Mouse (Mus musculus): ENCODE measurements at regions not wholly inside any gene's neighbourhood (a gene's known extent, or its start where the extent isn't known, plus 50 kb on each side); places are given as distances from the start of the nearest gene placed in this dataset.
"Not testable (repeated sequence)": the region's sequence is repeated elsewhere in the genome, so short reads cannot be mapped to it uniquely, and the experiment has no call there.

- WGBS, result 52% methylated on average over 1 of the region's 1 CpGs
- ATAC-seq, result no peak
- H3K9ac ChIP-seq (ENCODE audit: low read depth, low read length), result no peak overlapping the region
These were observed 79.2 kb upstream of the C9orf72 start for GRCm38 (mm10) chr4:35305210-35305609.

GRCm38 (mm10) chr4:35300848-35301247 is 74.9 kb upstream of the C9orf72 start:
- Histone ChIP-seq H3K4me2 (ENCODE audit: low read depth, low read length) (no peak overlapping the region), H3K27ac (ENCODE audit: low read length) (no peak overlapping the region), H3K9ac (ENCODE audit: low read depth, low read length) (no peak overlapping the region), H3K27me3 (replicated peaks; ENCODE audit: control insufficient read depth, insufficient read depth, low read length) (no peaks in the 10 kb centered on the region), H3K9me3 (ENCODE audit: control insufficient read depth, low read length) (no peaks in the 10 kb centered on the region), H3K4me1 (ENCODE audit: control insufficient read depth, insufficient read depth, low read length) (no peaks in the 10 kb centered on the region), H3K4me3 (ENCODE audit: low read length) (no peak overlapping the region), H3K36me3 (ENCODE audit: control insufficient read depth, insufficient read depth, low read length) (no peaks in the 10 kb centered on the region)
- 19% methylated on average over 2 of the region's 2 CpGs for WGBS
- no peak for ATAC-seq

More at GRCm38 (mm10) chr4:35305210-35305609, 79.2 kb upstream of the C9orf72 start:
- no peaks in the 10 kb centered on the region for H3K4me1 ChIP-seq (ENCODE audit: control insufficient read depth, insufficient read depth, low read length)
- no peak overlapping the region for H3K4me3 ChIP-seq (ENCODE audit: low read length)
- H3K27ac ChIP-seq (ENCODE audit: low read length), result no peak overlapping the region
- no peaks in the 10 kb centered on the region for H3K9me3 ChIP-seq (ENCODE audit: control insufficient read depth, low read length)
- H3K4me2 ChIP-seq (ENCODE audit: low read depth, low read length), result no peak overlapping the region
- H3K27me3 ChIP-seq (replicated peaks; ENCODE audit: control insufficient read depth, insufficient read depth, low read length), result no peaks in the 10 kb centered on the region
- H3K36me3 ChIP-seq (ENCODE audit: control insufficient read depth, insufficient read depth, low read length), result no peaks in the 10 kb centered on the region

- not testable (repeated sequence) for H3K9ac ChIP-seq (ENCODE audit: low read depth, low read length); H3K36me3 ChIP-seq (ENCODE audit: control insufficient read depth, insufficient read depth, low read length); H3K4me1 ChIP-seq (ENCODE audit: control insufficient read depth, insufficient read depth, low read length); H3K27ac ChIP-seq (ENCODE audit: low read length); H3K27me3 ChIP-seq (replicated peaks; ENCODE audit: control insufficient read depth, insufficient read depth, low read length); H3K9me3 ChIP-seq (ENCODE audit: control insufficient read depth, low read length); ATAC-seq; H3K4me3 ChIP-seq (ENCODE audit: low read length); H3K4me2 ChIP-seq (ENCODE audit: low read depth, low read length)
- WGBS, result 78% methylated on average over 4 of the region's 4 CpGs
These were observed 74.4 kb upstream of the C9orf72 start for GRCm38 (mm10) chr4:35300374-35300773.

- no peak overlapping the region for H3K9ac ChIP-seq (ENCODE audit: low read depth, low read length)
- H3K27me3 ChIP-seq (replicated peaks; ENCODE audit: control insufficient read depth, insufficient read depth, low read length), result no peaks in the 10 kb centered on the region
- H3K4me1 ChIP-seq (ENCODE audit: control insufficient read depth, insufficient read depth, low read length), result no peaks in the 10 kb centered on the region
- no peak for ATAC-seq
- H3K9me3 ChIP-seq (ENCODE audit: control insufficient read depth, low read length), result no peaks in the 10 kb centered on the region
- no peak overlapping the region for H3K4me2 ChIP-seq (ENCODE audit: low read depth, low read length)
- H3K27ac ChIP-seq (ENCODE audit: low read length), result no peak overlapping the region
- no peak overlapping the region for H3K4me3 ChIP-seq (ENCODE audit: low read length)
- no peaks in the 10 kb centered on the region for H3K36me3 ChIP-seq (ENCODE audit: control insufficient read depth, insufficient read depth, low read length)
These were observed 58.6 kb upstream of the C9orf72 start for GRCm38 (mm10) chr4:35284611-35285010.
